Mouse (Mus musculus): ENCODE measurements around the gene Ppa1. TPM values are rescaled to one million over a fixed set of nuclear protein-coding genes. Genes with fewer than 3 reads are reported as not detected.
"Not testable (repeated sequence)": the region's sequence is repeated elsewhere in the genome, so short reads cannot be mapped to it uniquely, and the experiment has no call there.

Ppa1 gene
- polyA plus RNA-seq, 1 experiment from 2014 or later: 247 TPM

DNA sequence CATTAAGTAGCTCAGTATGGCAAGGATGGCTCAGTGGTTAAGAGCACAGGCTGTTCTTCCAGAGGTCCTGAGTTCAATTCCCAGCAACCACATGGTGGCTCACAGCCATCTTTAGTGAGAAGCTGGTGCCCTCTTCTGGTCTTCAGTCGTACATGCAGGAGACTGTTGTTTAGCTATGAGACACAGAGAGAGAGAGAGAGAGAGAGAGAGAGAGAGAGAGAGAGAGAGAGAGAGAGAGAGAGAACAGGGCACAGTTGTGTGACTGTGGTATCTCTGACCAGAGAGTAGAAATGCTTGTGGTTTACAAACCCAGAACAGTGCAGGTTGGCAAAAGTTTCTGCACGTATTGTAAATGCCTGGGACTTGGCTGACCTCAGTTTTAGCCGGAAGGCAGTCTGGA, 24.5 kb upstream of the Ppa1 start:
- not testable (repeated sequence) for H3K9ac ChIP-seq (replicated peaks); H3K9me3 ChIP-seq; H3K36me3 ChIP-seq; H3K27ac ChIP-seq (replicated peaks); H3K4me2 ChIP-seq (replicated peaks); H3K4me3 ChIP-seq; ATAC-seq (ENCODE audit: low FRiP score, low read depth)
- peaks cover 12% of the 10 kb centered on the region for H3K4me1 ChIP-seq
- peaks cover 42% of the 10 kb centered on the region for H3K27me3 ChIP-seq
- 70% methylated on average over 3 of the region's 3 CpGs for whole genome bisulfite sequencing

- peak overlapping the region; percentile 80 for H3K4me2 ChIP-seq (replicated peaks)
- H3K27me3 ChIP-seq: peaks cover 42% of the 10 kb centered on the region
Observed at GRCm38 (mm10) chr10:61624771-61625170, 23.6 kb upstream of the Ppa1 start.

DNA sequence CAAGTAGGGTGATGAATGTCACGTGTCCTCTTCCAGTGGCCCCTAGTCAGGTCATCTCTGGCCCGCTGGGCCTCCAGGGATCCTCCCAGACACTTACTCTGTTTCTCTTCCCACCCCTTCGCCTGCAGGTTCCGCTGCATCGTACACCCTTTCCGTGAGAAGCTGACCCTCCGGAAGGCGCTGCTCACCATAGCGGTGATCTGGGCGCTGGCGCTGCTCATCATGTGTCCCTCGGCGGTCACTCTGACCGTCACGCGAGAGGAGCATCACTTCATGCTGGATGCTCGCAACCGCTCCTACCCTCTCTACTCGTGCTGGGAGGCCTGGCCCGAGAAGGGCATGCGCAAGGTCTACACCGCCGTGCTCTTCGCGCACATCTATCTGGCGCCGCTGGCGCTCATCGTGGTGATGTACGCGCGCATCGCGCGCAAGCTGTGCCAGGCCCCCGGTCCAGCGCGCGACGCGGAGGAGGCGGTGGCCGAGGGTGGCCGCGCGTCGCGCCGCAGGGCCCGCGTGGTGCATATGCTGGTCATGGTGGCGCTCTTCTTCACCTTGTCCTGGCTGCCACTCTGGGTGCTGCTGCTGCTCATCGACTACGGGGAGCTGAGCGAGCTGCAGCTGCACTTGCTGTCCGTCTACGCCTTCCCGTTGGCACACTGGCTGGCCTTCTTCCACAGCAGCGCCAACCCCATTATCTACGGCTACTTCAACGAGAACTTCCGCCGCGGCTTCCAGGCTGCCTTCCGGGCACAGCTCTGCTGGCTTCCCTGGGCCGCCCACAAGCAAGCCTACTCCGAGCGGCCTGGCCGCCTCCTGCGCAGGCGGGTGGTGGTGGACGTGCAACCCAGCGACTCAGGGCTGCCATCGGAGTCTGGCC, 22.7 kb upstream of the Ppa1 start:
- Histone ChIP-seq H3K27ac (replicated peaks) (no peak overlapping the region), H3K4me3 (peak overlapping the region; percentile 41), H3K27me3 (peaks cover 42% of the 10 kb centered on the region), H3K4me1 (peaks cover 12% of the 10 kb centered on the region), H3K36me3 (no peaks in the 10 kb centered on the region), H3K9me3 (no peaks in the 10 kb centered on the region), H3K4me2 (replicated peaks) (peak overlapping the region; percentile 80), H3K9ac (replicated peaks) (peak overlapping the region; percentile 39)
- ATAC-seq (ENCODE audit: low FRiP score, low read depth): peak; percentile 47; the same call in 1 of the 2 replicates
- WGBS: 5% methylated on average over 74 of the region's 74 CpGs

More at GRCm38 (mm10) chr10:61624771-61625170, 23.6 kb upstream of the Ppa1 start:
- ATAC-seq (ENCODE audit: low FRiP score, low read depth): peak; percentile 47; the same call in 1 of the 2 replicates
- H3K4me1 ChIP-seq: peaks cover 12% of the 10 kb centered on the region
- WGBS: 31% methylated on average over 5 of the region's 5 CpGs
- no peaks in the 10 kb centered on the region for H3K9me3 ChIP-seq
- no peak overlapping the region for H3K27ac ChIP-seq (replicated peaks)
- H3K9ac ChIP-seq (replicated peaks): no peak overlapping the region
- H3K4me3 ChIP-seq: no peak overlapping the region
- H3K36me3 ChIP-seq: no peaks in the 10 kb centered on the region

GRCm38 (mm10) chr10:61626551-61626950, 21.8 kb upstream of the Ppa1 start:
- Histone ChIP-seq H3K36me3 (no peaks in the 10 kb centered on the region), H3K4me1 (peaks cover 12% of the 10 kb centered on the region), H3K27ac (replicated peaks) (no peak overlapping the region), H3K9ac (replicated peaks) (no peak overlapping the region), H3K9me3 (no peaks in the 10 kb centered on the region), H3K4me3 (no peak overlapping the region), H3K4me2 (replicated peaks) (no peak overlapping the region), H3K27me3 (peaks cover 42% of the 10 kb centered on the region)
- no peak for ATAC-seq (ENCODE audit: low FRiP score, low read depth)
- WGBS: 80% methylated on average over 3 of the region's 3 CpGs

DNA sequence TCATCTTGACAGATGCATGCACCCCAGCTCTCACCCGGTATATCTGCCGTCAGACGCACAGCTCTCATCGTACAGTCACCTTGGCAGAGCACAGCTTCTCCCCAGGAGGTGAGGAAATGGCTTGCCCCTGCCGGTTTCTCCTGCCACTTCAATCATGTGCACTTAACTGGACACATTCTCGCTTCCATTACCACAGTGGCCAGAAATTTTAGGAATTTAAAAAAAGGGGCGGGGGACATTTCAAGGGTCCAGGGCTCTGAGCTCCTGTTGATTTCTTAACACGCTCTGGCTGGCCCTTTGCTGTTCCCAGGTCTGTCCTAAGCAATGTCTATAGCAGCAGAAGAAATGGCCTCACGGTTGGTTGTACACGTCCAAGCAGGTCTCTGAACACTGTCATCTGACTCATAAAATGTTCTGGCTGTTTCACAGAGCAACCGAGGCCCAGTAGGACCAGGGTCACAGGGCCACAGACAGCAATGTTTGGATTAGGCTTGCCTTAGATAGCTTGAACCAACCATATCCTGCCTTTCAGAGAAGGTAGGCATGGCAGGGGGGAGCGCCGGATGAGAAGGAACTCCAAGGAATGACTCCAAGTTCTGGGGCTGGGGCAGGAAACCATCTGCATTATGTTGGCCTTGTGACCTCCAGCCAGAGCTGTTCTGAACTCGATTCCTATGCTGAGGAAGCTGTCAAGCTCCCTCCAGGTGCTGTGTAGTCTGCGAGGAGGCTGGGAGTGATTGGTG, 21.0 kb upstream of the Ppa1 start:
- H3K4me3 ChIP-seq: no peak overlapping the region
- H3K9me3 ChIP-seq: no peaks in the 10 kb centered on the region
- no peak for ATAC-seq (ENCODE audit: low FRiP score, low read depth)
- H3K27me3 ChIP-seq: peaks cover 42% of the 10 kb centered on the region
- no peak overlapping the region for H3K9ac ChIP-seq (replicated peaks)
- no peak overlapping the region for H3K4me2 ChIP-seq (replicated peaks)
- H3K4me1 ChIP-seq: peaks cover 12% of the 10 kb centered on the region
- 73% methylated on average over 15 of the region's 15 CpGs for WGBS
- H3K36me3 ChIP-seq: no peaks in the 10 kb centered on the region
- H3K27ac ChIP-seq (replicated peaks): no peak overlapping the region

- no peak for ATAC-seq (ENCODE audit: low FRiP score, low read depth)
- Histone ChIP-seq H3K9ac (replicated peaks) (no peak overlapping the region), H3K4me1 (peaks cover 12% of the 10 kb centered on the region), H3K4me2 (replicated peaks) (no peak overlapping the region), H3K27ac (replicated peaks) (no peak overlapping the region), H3K9me3 (no peaks in the 10 kb centered on the region), H3K4me3 (no peak overlapping the region), H3K36me3 (no peaks in the 10 kb centered on the region), H3K27me3 (peaks cover 42% of the 10 kb centered on the region)
- 80% methylated on average over 4 of the region's 4 CpGs for WGBS
Observed at GRCm38 (mm10) chr10:61627938-61628250, 20.5 kb upstream of the Ppa1 start.

- ATAC-seq (ENCODE audit: low FRiP score, low read depth): no peak
- Histone ChIP-seq H3K27me3 (peaks cover 8% of the 10 kb centered on the region; the same call in 1 of the 2 replicates), H3K36me3 (no peaks in the 10 kb centered on the region), H3K4me1 (no peaks in the 10 kb centered on the region), H3K4me2 (replicated peaks) (no peak overlapping the region), H3K9me3 (no peaks in the 10 kb centered on the region), H3K4me3 (no peak overlapping the region), H3K9ac (replicated peaks) (no peak overlapping the region), H3K27ac (replicated peaks) (no peak overlapping the region)
- WGBS: 86% methylated on average over 10 of the region's 10 CpGs
Observed at GRCm38 (mm10) chr10:61632445-61632844, 15.9 kb upstream of the Ppa1 start.

DNA sequence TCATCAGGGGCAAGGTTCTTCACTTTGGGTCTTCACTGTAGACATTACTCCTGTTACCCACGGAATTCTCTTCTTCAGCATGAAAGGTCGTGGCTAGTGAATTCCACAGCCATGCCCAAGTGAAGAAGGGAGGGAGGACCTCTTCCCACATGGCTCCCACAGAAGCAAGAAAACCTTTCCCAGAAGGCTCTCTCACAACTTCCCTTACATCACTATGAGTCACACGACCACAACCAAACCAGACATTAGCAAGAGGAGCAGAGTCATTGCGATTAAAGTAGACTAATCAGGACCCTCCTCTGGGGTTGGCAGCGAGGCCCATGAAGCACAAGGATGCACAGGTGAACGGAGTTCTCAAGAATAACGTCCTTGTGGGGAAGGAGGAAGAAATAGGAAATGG, 11.3 kb upstream of the Ppa1 start:
- ATAC-seq (ENCODE audit: low FRiP score, low read depth): no peak

GRCm38 (mm10) chr10:61640363-61640762, 8.0 kb upstream of the Ppa1 start:
- no peaks in the 10 kb centered on the region for H3K9me3 ChIP-seq

More for the DNA sequence above, 11.3 kb upstream of the Ppa1 start:
- no peak overlapping the region for H3K27ac ChIP-seq (replicated peaks)
- 73% methylated on average over 7 of the region's 7 CpGs for WGBS
- H3K9me3 ChIP-seq: no peaks in the 10 kb centered on the region
- no peak overlapping the region for H3K4me2 ChIP-seq (replicated peaks)
- no peak overlapping the region for H3K9ac ChIP-seq (replicated peaks)
- H3K4me3 ChIP-seq: no peak overlapping the region
- H3K27me3 ChIP-seq: no peaks in the 10 kb centered on the region
- no peaks in the 10 kb centered on the region for H3K4me1 ChIP-seq
- H3K36me3 ChIP-seq: no peaks in the 10 kb centered on the region

GRCm38 (mm10) chr10:61646557-61646956, 1.8 kb upstream of the Ppa1 start:
- WGBS: 70% methylated on average over 7 of the region's 7 CpGs
- Histone ChIP-seq H3K4me1 (peaks cover 17% of the 10 kb centered on the region), H3K27ac (replicated peaks) (no peak overlapping the region), H3K9ac (replicated peaks) (no peak overlapping the region), H3K4me3 (no peak overlapping the region), H3K36me3 (0 out of 2 replicates have a peak, but pooled peaks cover 7% of the 10 kb centered on the region), H3K9me3 (no peaks in the 10 kb centered on the region), H3K27me3 (no peaks in the 10 kb centered on the region), H3K4me2 (replicated peaks) (no peak overlapping the region)
- ATAC-seq (ENCODE audit: low FRiP score, low read depth): no peak

More at GRCm38 (mm10) chr10:61640363-61640762, 8.0 kb upstream of the Ppa1 start:
- no peaks in the 10 kb centered on the region for H3K36me3 ChIP-seq
- H3K27ac ChIP-seq (replicated peaks): no peak overlapping the region
- no peaks in the 10 kb centered on the region for H3K27me3 ChIP-seq
- no peak overlapping the region for H3K9ac ChIP-seq (replicated peaks)
- H3K4me2 ChIP-seq (replicated peaks): no peak overlapping the region
- ATAC-seq (ENCODE audit: low FRiP score, low read depth): no peak
- WGBS: 75% methylated on average over 4 of the region's 4 CpGs
- no peaks in the 10 kb centered on the region for H3K4me1 ChIP-seq
- no peak overlapping the region for H3K4me3 ChIP-seq

- peak overlapping the region; percentile 91 for H3K4me2 ChIP-seq (replicated peaks)
- H3K4me3 ChIP-seq: peak overlapping the region; percentile 83
- H3K9me3 ChIP-seq: no peaks in the 10 kb centered on the region
- H3K9ac ChIP-seq (replicated peaks): peak overlapping the region; percentile 89
- peaks cover 17% of the 10 kb centered on the region for H3K4me1 ChIP-seq
- H3K36me3 ChIP-seq: peaks cover 21% of the 10 kb centered on the region; the same call in 1 of the 2 replicates
- H3K27me3 ChIP-seq: no peaks in the 10 kb centered on the region
- 3% methylated on average over 37 of the region's 49 CpGs for WGBS
- peak; percentile 3 for ATAC-seq (ENCODE audit: low FRiP score, low read depth)
- peak overlapping the region; percentile 81 for H3K27ac ChIP-seq (replicated peaks)
Observed at GRCm38 (mm10) chr10:61648737-61649645, 639 bp downstream of the Ppa1 start.

Data from midbrain, embryonic 12.5 days (tissue).